Mouse (Mus musculus): ENCODE measurements at regions not wholly inside any gene's neighbourhood (a gene's known extent, or its start where the extent isn't known, plus 50 kb on each side); places are given as distances from the start of the nearest gene placed in this dataset.
A peak's percentile ranks its signal among the peaks of the same experiment; 100 is the strongest.

- intact Hi-C loops (cut with DNase I) = no loop called here
- peak; percentile 21 to 29 for DNase-seq (ENCODE audit: low spot score in 2 of 2)
These were observed 82.7 kb upstream of the Lingo2 start for GRCm38 (mm10) chr4:37034200-37034599.

Data from left cerebral cortex, postnatal 14 days (tissue).